Mouse (Mus musculus): ENCODE measurements at regions not wholly inside any gene's neighbourhood (a gene's known extent, or its start where the extent isn't known, plus 50 kb on each side); places are given as distances from the start of the nearest gene placed in this dataset.

DNA sequence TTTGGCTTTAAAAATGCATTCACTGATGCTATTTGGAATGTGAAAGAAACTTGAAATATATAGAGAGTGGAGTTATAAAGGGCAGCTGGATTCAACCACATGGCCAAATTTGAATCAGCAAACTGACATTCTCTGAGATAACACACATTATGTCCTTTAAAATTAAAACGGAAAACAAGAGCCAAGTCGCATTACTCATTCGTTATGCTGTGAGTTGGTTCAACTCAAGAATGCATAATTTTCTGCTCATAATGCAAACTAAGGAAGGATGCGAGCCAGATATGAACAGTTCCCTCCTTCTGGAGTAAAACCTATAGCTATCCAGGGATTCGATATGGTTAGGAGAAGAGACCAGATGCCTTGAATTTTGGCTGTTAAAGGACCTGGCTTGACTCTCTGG lies 239.8 kb upstream of the G2e3 start:
- TF ChIP-seq CTCF (IDR thresholded peaks at IDR 0.05; ENCODE audit: control insufficient read depth, insufficient read depth, insufficient replicate concordance, low read depth, low read length) (no peak), POLR2A (IDR thresholded peaks at IDR 0.05; ENCODE audit: control insufficient read depth, low read depth, low read length) (no peak)
